Mouse (Mus musculus): ENCODE data around the gene Psen1.

Psen1 gene

DNA sequence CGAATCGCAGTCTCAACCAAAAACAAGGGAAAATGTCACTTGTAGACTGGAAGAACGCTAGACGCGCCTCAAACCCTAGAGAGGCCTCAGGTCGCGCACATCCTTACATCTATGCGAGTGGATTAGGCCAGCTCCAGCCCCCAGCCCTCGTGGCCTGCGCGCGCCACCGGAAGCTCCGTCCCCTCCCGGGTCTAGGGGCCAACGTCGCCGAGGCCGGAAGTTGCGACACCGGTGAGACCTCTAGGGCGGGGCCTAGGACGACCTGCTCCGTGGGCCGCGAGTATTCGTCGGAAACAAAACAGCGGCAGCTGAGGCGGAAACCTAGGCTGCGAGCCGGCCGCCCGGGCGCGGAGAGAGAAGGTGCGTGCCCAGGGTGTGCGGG lies at the start of gene Psen1:
TSS of gene Psen1 (plus strand) at position 219 of the 382 bp plus-strand sequence.
- peak; percentile 90 to 91 for DNase-seq (ENCODE audit: low spot score in 2 of 2)

DNA sequence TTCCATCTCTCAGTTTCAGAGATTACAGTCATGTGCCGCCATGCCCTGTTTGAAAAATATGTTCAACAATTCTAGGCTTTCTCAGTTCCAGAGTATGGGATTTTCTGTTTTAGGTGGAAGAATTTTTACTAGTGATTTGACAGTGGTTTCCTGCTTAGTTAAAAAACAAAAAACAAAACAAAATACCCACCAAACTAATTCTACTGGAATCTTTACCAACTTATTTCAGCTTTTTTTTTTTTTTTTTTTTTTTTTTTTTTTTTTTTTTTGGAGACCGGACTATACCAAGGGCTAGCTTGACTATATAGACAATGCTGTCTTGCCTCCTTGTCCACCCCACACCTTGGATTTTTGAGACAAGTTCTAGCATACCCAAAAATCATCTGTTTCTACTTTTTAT lies 46.7 kb upstream of the Psen1 start:
- DNase-seq (ENCODE audit: low spot score in 2 of 2), result no peak

DNA sequence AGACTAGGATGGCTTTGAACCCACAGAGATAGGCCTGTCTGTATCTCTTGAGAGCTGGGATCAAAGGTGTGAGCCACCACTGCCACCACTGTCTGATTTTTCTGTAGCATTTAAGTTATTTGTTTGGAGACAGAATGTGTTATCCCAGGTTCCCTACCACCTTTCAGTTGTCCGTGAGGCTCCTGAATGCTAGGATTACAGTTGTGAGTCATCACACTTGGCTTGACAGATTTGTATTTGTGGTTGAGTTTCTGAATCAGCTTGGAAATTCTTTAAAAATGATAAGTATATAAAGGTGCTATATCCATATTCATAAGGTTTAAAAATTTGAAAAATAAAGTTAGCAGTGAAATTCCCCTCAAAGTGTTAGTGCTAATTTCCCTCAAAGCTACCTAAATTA lies 44.8 kb upstream of the Psen1 start:
- no peak for DNase-seq (ENCODE audit: low spot score in 2 of 2)

DNA sequence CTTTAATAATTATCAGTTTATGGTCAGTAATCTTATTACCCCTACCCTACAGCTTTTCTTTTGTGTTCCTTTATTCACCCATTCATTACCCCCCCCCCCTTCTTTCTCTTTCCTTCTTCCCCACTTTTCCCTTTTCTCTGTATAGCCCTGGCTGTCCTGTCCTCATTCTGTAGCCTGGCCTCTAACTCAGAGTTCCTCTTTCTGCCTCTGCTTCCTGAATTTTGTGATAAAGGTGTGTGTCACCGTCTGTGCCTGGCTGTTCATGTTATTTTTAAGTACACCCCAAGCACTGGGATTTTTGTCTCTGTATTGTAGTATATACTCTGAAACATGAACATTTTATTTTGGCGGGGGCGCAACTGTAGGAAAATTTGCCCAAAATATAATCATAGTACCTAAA lies 37.6 kb upstream of the Psen1 start:
- no peak for DNase-seq (ENCODE audit: low spot score in 2 of 2)

DNA sequence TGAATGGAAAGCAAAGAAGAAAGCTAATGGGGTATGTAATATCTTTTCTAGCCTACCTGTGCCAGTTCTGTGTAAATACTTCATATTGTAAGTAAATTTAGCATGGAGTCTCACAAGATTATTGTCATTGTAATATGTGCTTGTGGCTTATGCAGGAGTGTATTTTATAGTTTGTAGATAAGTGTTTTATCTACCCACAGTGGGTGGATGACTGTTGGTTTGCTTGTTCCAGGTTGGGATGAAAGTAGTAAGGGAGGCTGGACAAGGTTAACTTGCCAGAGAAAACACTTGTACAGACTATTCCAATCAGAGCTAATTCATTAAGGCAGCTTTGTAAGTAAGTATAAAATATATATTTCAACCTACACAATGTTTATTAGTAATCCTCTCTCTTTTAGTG lies 36.5 kb upstream of the Psen1 start:
- no peak for DNase-seq (ENCODE audit: low spot score in 2 of 2)

DNA sequence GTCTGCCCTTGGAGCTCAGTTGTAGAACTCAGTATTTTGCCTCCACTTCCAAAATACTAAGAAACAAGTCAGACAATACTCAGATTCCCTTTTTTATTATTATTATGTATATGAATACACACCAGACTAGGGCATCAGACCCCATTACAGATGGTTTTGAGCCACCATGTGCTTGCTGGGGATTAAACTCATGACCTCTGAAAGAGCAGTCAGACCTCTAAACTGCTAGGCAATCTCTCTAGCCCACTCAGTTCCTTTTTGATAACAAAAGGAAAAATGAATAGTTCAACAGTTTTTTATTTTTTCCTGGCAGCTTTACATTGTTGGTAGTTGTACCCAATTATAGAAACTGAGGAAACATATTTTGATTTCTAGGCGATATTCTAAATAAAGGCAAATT lies 2.5 kb upstream of the Psen1 start:
- no peak for DNase-seq (ENCODE audit: low spot score in 2 of 2)

DNA sequence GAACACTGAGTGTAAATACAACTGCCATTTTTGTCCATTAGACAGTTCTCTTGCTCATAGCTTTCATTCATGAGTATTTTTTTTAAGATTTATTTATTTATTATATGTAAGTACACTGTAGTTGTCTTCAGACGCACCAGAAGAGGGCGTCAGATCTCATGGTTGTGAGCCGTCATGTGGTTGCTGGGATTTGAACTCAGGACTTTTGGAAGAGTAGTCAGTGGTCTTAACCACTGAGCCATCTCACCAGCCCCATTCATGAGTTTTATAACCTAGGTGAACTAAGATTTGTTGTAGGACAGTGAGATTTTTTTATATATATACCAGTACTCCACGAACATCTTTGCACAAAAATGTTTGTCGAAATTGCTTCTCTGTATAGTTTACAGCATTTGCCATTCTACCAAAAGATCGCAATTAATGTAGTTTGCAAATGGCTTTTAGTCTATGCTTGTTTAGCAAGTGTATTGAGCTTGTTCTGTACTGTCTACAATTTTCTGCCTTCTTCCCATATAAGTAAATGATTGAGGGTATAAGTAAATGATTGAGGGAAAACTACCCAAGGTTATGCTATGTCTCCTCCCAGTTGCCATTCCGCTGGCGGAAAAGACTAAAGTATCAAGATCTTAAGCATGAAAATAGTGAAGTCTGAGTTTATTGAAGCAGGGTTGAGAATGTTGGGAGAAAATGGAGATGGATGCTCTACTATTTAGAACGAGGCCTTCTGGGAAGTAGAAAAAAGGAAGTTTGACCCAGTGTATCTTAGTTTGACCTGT lies 1.2 kb upstream of the Psen1 start:
- DNase-seq (ENCODE audit: low spot score in 2 of 2), result no peak

DNA sequence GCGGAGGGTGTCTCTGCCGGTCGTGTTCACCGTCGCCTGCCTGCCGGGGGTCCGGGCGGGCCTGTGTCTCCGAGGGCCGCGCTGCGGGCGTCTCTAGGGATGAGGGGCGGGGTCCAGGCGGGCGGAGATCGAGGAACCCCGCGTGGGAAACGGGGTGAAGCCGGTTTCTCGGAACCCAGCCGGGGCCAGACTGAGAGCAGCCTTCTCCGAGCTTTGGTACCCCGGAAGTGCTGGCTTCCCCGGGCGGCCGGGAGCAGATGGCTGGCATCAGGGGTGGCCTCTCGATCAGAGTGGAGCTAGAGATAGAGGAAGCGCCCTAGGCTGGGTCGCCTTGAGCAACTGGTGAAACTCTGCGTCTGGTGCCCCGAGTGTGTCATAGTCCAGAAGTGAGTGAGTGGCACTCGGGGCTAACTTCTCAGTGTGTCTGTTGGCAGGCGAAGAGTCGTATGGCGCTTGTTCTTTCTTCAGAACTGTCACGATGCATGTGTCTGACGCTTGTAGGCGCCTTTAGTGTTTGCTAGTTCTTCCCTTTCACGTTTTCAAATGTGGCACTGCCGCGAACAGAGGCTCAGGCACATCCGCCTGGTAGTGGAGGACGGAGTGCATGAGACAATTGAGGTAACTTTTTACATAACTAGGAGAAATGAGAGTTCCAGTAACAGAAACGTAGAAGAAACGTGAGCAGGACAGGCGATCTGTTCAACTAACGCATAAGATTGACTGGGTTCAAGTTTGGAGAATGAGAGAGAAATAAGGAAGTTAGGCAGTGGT lies 549 bp downstream of the Psen1 start:
- no peak for DNase-seq (ENCODE audit: low spot score in 2 of 2)

DNA sequence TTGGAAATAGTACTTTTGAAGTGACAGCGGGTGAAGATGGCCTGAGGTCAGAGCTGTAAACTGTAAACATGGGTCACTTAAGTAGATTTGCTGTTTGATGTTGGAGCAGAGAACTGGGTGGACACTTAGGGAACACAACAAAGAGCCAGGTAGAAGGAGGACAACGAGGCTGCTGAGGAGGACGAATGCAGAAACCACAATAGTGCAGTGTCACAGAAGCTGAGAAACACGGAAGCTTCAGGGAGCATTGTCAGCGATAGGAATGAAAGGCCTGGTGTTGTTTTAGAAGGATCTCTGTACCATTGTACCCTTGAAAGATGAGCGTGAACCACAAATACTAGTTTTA lies 1.1 kb downstream of the Psen1 start:
- no peak for DNase-seq (ENCODE audit: low spot score in 2 of 2)

DNA sequence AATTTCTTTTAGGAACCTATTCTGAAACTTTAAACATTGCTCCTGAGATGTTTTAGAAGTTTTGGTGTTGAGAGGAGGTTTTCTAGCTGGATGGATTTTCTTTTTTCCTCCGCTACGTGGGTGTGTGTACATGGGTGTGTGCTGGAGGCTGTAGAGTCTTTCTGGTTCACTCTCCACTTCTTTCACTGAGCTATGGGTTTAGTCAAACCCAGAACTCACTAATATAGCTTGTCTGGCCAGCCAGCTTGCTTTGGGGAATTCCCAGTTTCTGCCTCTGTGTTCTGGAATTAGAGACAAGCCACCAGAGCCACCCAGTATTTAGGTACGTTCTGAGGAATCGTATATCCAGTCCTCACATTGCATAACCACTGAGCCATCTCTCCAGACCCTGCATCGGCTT lies 6.1 kb downstream of the Psen1 start:
- no peak for DNase-seq (ENCODE audit: low spot score in 2 of 2)

DNA sequence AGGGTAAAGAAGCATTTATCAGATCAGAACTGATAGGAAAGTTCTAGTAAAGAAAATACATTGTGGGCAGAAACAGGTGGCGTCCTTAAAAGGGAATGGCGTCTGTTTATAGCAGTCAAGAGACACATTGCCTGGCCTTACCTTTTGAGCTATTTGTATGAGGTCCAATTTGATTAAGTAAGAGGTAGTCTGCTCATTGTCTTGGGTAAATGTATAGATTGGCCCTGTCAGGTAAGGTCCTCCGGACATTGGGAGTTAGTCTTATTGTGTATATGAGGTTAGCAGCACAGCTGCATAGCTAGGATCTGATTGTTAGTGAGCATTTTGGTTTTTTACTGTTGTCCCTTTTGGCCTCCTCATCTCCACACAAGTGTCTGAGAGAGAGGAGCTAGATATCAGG lies 6.7 kb downstream of the Psen1 start:
- DNase-seq (ENCODE audit: low spot score in 2 of 2), result no peak

DNA sequence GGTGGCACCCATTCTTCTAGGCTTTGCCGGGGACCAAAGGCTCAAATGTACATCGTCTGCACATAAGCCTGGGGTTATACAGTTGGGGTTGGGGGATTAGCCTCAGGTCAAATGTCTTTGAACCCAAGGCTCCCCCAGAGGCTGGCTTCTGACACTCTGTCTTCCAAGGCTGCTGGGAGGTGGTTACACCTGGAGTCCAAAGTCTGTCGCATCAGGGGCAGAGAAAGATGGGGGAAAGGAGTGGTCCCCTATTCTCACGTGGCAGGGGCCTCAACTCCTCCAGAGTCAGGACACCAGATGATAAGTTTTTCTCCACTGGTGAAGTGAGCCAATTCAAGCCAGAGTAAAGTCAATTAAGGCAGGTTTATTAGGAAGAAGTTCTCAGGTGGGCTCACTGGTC lies 10.7 kb downstream of the Psen1 start:
- no peak for DNase-seq (ENCODE audit: low spot score in 2 of 2)

DNA sequence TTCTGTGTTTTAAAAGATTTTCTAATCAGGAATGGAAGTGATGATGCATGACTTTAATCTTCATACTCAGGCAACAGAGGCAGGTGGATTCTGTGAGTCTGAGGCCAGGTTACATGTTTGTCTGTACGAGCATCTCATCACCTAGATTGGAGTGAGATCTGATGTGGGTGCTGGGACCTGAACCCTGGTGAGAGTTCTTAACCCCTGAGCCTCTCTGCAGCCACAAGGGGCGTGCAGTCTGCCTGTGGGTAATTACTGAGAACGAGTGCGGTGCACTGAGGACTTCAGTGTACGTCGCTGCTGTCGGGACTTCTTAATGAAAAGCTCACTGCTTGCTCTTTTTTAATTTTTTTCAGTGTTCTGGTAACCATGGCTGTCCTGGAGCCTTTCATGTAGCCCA lies 13.7 kb downstream of the Psen1 start:
- no peak for DNase-seq (ENCODE audit: low spot score in 2 of 2)

DNA sequence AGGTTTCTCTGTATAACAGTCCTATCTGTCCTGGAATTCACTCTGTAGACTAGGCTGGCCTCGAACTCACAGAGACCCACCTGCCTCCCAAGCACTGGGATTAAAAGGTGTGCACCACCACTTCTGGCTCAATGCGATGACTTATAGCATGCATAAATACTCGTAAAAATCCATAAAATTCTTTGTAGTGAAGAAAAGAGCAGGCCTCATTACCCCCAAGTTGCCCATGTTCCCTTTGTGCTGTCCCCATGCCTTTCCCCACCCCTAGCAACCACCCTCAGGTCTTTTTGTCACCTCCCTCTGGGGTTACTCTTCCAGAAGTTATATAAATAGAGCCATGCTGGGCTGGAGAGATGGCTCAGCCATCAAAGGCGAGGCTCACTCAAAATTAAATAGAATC lies 14.8 kb downstream of the Psen1 start:
- DNase-seq (ENCODE audit: low spot score in 2 of 2), result no peak

DNA sequence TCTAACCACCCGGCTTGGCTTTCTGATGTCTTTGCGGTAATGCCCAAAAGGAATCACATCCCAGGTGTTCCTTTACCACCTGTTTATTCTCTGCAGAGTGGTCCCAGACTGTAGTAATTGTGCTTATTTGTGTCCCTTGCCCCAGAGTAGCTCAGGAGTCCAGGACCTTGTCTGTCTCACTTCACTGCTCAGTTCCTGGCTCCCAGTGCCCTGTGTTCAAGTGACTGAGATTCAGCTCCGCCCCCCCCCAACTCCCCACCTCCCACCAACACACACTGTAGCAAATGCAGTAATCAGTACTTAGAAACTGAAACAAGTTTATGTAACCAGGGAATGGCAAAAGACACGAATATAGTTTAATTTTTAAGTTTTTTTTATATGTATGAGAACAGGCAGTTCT lies 19.0 kb downstream of the Psen1 start:
- DNase-seq (ENCODE audit: low spot score in 2 of 2), result no peak

DNA sequence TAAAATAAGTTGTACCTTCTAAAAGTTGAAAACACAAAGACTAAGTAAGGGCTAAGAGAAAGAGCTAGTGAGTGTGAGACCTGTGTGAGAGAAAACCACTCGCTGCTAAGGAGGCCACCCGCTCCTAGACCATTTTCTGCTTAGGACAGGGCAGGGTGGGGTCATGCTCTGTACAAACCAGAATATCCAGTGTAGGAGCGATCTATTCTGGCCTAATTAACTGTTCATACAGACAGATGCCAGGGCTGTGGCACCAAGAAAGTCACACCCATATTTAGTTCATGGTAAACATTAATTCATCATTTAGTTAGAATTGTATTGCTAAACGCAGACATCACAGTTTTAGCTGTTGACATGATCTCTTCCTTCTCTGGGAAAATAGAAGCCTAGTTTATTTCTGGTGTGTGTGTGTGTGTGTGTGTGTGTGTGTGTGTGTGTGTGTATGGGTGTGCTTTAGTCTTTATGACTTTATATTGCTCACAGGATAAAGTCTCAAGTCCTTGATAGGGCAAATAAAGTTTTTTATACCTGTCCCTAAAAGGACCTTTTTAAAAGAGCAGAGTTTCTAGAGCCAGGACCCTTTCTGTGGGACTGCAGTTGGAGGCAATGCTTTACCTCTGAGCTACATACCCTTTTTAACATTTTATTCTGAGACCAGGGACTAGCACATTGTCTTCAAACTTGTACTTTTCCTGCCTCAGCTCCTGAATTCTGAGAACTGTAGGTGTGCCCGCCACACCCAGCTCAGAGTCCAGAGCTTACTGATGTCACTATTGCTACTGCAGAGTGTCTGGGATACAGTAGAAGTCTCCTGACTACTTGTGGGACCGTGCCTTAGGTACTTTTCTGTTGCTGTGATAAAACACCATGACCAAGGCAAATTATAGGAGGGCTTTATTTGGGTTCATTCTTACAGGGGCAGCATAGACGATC lies 20.5 kb downstream of the Psen1 start:
- no peak for DNase-seq (ENCODE audit: low spot score in 2 of 2)

DNA sequence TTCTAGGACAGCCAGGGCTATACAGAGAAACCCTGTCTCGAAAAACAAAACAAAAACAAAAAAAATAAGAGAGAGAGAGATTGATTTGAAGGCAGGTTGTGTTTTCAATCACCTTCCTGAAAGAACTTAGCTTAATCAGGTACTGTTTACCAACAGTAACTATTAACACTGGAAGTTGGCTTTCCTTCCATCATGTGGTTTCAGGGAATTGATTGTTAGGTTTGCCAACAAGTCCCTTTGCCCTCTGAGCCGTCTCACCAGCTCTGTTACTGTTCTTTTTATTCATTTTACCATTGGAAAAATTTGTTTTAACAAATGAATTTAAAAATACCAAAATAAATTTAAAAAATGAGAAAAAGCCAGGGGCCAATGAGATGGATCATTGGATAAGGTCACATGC lies 22.0 kb downstream of the Psen1 start:
- no peak for DNase-seq (ENCODE audit: low spot score in 2 of 2)

DNA sequence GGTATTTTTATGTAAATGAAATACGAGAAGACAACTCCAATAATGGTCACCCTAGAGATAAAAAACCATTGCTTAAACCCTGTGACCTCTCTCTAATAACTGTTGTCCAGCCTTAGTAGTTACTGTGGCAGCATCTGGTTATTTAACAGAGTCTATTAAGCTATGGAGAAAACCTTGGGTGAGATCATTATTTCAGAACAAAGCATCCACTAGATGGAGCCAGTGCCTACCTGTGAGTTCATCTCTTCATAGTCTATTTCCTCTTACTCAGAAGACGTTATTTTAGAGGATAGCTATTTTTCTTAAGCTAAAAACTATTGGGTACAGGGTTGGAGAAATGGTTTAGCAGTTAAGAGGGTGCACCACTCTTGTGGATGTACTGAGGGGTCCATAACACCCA lies 25.8 kb downstream of the Psen1 start:
- no peak for DNase-seq (ENCODE audit: low spot score in 2 of 2)

DNA sequence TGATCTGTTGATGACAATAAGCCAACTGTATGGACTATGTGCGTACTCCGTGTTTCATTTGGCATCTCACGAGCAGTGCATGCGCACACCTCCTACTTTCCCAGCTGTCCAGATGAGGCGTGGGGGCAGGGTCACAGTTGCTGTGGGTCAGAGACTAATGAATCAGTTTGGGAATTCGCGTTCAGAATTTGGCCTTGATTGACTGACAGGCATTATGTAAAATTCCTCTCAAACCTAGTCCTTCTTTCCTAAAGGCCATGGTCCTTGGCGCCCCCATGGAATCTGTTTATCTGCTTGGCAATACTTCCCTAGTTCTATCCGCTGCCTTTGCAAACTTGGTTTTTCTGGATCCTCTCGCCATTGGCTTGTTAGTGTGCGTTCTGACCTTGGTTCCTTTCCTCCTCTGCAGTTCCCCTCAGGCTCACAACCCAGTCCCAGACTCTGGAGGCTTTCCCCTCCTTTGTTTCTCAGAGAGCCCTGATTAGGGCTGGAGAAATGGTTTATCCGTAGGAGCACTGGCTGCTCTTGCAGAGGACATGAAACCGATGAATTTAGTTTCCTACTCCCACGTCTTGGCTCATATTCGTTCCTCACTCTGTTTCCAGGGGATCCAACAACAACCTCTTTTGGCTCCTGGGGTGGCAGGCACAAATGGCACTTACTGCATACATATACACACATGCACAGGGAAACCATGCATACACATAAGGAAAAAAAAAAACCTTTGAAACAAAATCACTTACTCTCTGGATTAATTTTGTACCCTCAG lies 28.6 kb downstream of the Psen1 start:
- DNase-seq (ENCODE audit: low spot score in 2 of 2), result no peak

DNA sequence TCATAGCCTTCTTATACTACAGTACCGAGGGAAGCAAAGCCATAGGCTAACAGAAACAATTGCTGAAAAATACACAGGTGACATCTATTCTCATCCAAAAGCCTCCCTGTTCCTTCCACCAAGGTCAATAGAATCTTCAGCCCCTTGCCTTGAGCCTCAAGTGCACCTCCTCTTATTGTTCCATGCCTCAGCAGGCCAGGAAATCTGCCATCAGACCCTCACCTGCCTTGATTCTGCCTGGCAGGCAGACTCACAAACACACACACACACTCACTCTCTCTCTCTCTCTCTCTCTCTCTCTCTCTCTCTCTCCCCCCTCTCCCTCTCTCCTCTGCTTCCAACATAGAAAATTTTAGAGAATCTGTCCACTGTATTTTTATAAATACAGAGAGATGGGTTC lies 31.5 kb downstream of the Psen1 start:
- no peak for DNase-seq (ENCODE audit: low spot score in 2 of 2)

DNA sequence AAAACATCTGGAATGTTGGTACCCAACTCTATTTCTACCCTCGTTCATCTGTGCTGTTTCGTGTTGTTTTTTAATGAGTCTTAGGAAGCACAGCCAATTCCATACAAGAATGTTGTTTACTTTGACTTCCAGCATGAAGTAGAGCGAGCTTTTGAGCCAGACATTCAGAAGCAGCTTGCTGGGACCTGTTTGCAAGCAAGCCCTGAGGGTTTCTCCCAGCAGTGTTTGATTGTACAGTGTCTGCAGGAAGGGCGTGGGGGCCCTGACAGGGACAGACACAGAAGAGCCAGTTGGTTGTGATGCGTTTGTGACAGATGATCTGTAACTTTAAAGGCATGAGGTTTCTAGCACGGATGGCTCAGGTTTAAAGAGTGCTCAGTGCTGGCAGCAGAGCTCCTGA lies 33.3 kb downstream of the Psen1 start:
- DNase-seq (ENCODE audit: low spot score in 2 of 2), result peak in 1 of 2 experiments; percentile 21

DNA sequence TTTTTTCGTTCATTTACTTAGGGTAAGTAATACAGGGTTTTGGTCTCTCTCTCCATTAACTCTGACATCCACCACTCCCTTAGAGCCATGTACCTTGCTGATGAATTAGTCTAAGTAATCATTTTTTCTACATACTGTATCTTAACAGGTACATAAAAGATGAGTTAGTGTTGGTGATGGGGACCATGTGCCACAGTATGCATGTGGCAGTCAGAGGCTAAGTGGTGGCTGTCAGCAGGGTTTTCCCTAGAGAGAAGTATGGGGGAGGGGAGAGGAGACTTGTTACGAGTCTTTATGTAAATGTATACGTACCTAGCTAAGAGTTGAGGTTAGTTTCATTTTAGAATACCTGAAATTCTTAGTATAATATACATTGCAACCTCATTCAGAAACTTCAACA lies 35.1 kb downstream of the Psen1 start:
- DNase-seq (ENCODE audit: low spot score in 2 of 2), result no peak
